Mouse (Mus musculus): Measurements from ENCODE around the gene Adap2.
"Not testable (repeated sequence)": the region's sequence is repeated elsewhere in the genome, so short reads cannot be mapped to it uniquely, and the experiment has no call there.

The Adap2 gene

GRCm38 (mm10) chr11:80153857-80154495 is at the start of gene Adap2:
Gene Adap2, plus strand, starts transcription at chr11:80154105.
- DNase-seq (ENCODE audit: low spot score), result peak; percentile 92

- no peak for DNase-seq (ENCODE audit: low spot score)
Measured at GRCm38 (mm10) chr11:80104407-80104806, 49.5 kb upstream of the Adap2 start.

- no peak for DNase-seq (ENCODE audit: low spot score)
Measured at GRCm38 (mm10) chr11:80116411-80116810, 37.5 kb upstream of the Adap2 start.

GRCm38 (mm10) chr11:80132050-80132449 is 21.9 kb upstream of the Adap2 start:
- no peak for DNase-seq (ENCODE audit: low spot score)

GRCm38 (mm10) chr11:80134744-80135143 is 19.2 kb upstream of the Adap2 start:
- no peak for DNase-seq (ENCODE audit: low spot score)

GRCm38 (mm10) chr11:80135954-80136683 is 17.8 kb upstream of the Adap2 start:
- DNase-seq (ENCODE audit: low spot score), result no peak

GRCm38 (mm10) chr11:80136786-80137185 is 17.1 kb upstream of the Adap2 start:
- no peak for DNase-seq (ENCODE audit: low spot score)

- DNase-seq (ENCODE audit: low spot score), result no peak
Measured at GRCm38 (mm10) chr11:80137773-80138172, 16.1 kb upstream of the Adap2 start.

- peak; percentile 81 for DNase-seq (ENCODE audit: low spot score)
Measured at GRCm38 (mm10) chr11:80141825-80142521, 11.9 kb upstream of the Adap2 start, which contains the start of gene Tefm. Gene Tefm, minus strand, starts transcription at chr11:80142175.

- no peak for DNase-seq (ENCODE audit: low spot score)
Measured at GRCm38 (mm10) chr11:80142872-80143271, 11.0 kb upstream of the Adap2 start.

GRCm38 (mm10) chr11:80145787-80146275 is 8.1 kb upstream of the Adap2 start:
- no peak for DNase-seq (ENCODE audit: low spot score)

- DNase-seq (ENCODE audit: low spot score), result no peak
Measured at GRCm38 (mm10) chr11:80147748-80148147, 6.2 kb upstream of the Adap2 start.

- DNase-seq (ENCODE audit: low spot score), result no peak
Measured at GRCm38 (mm10) chr11:80148313-80148712, 5.6 kb upstream of the Adap2 start.

GRCm38 (mm10) chr11:80148974-80149373 is 4.9 kb upstream of the Adap2 start:
- DNase-seq (ENCODE audit: low spot score), result not testable (repeated sequence)

- DNase-seq (ENCODE audit: low spot score), result no peak
Measured at GRCm38 (mm10) chr11:80149412-80150023, 4.4 kb upstream of the Adap2 start.

GRCm38 (mm10) chr11:80150566-80150965 is 3.3 kb upstream of the Adap2 start:
- no peak for DNase-seq (ENCODE audit: low spot score)

- DNase-seq (ENCODE audit: low spot score), result no peak
Measured at GRCm38 (mm10) chr11:80151541-80151940, 2.4 kb upstream of the Adap2 start.

- no peak for DNase-seq (ENCODE audit: low spot score)
Measured at GRCm38 (mm10) chr11:80152376-80152775, 1.5 kb upstream of the Adap2 start.

GRCm38 (mm10) chr11:80154501-80154900 is 596 bp downstream of the Adap2 start:
- DNase-seq (ENCODE audit: low spot score), result no peak

GRCm38 (mm10) chr11:80155541-80155940 is 1.6 kb downstream of the Adap2 start:
- DNase-seq (ENCODE audit: low spot score), result no peak

- no peak for DNase-seq (ENCODE audit: low spot score)
Measured at GRCm38 (mm10) chr11:80155961-80156360, 2.1 kb downstream of the Adap2 start.

- no peak for DNase-seq (ENCODE audit: low spot score)
Measured at GRCm38 (mm10) chr11:80156841-80157240, 2.9 kb downstream of the Adap2 start.

Measured in urinary bladder, postnatal 14 days (tissue).